Mouse (Mus musculus): ENCODE results near the gene Cryba1. TPM values are rescaled to one million over a fixed set of nuclear protein-coding genes. Genes with fewer than 3 reads are reported as not detected.
A peak's percentile ranks its signal among the peaks of the same experiment; 100 is the strongest.

Gene Cryba1
- polyA plus RNA-seq, 1 experiment = not detected

DNA sequence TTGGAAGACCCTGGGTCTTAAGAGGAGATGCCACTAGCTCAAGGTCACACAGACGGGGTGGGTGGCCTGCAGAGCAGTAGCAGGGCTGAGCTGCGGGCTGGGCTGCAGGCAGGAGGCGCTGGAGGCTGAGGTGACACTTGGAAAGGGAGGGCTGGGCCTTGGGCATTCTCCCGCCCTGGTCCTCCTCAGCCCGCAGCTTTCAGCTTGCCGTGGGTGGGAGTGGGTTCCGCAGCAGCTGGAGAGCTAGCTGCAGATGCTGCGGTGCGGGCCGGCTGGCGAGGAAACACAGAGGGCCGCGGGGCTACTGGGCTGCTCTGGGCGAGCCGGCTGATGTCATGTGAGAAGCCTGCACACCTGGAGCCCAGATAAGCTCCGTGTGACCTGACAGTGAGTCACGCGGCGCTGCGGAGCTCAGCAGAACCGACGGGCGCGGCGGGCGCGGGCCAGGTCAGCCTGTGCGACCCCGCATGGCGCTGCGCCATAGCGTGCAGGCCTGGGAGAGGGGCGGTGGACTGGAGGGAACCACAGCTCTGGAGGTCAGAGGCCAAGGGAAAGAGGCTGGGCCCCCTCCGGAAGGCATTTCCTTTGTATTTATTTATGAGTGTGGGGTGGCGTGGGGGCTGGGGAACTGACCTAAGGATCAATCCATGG is 41.4 kb upstream of the Cryba1 start:
- Histone ChIP-seq H3K27me3 (ENCODE audit: control insufficient read depth, insufficient read depth, insufficient read length) (no peaks in the 10 kb centered on the region), H3K4me3 (no peak overlapping the region), H3K4me2 (ENCODE audit: low read depth) (no peak overlapping the region), H3K79me2 (ENCODE audit: control insufficient read depth, insufficient read depth) (peaks cover 38% of the 10 kb centered on the region), H3K36me3 (ENCODE audit: control insufficient read depth, insufficient read depth) (no peaks in the 10 kb centered on the region), H3ac (ENCODE audit: control insufficient read depth, insufficient read length) (no peak overlapping the region)
- TF ChIP-seq MYOG (IDR thresholded peaks at IDR 0.05; ENCODE audit: control insufficient read depth in 1 of 3, insufficient read depth in 1 of 3, insufficient read length in 2 of 3, low read depth in 2 of 3) (peak in 1 of 3 experiments; percentile 31), CEBPB (IDR thresholded peaks at IDR 0.05; ENCODE audit: insufficient read depth, poor library complexity, severe bottlenecking) (no peak), MYOD1 (IDR thresholded peaks at IDR 0.05; ENCODE audit: control insufficient read depth in 1 of 3, insufficient read length in 2 of 3, low read depth in 2 of 3) (peak in 1 of 3 experiments; percentile 19)

DNA sequence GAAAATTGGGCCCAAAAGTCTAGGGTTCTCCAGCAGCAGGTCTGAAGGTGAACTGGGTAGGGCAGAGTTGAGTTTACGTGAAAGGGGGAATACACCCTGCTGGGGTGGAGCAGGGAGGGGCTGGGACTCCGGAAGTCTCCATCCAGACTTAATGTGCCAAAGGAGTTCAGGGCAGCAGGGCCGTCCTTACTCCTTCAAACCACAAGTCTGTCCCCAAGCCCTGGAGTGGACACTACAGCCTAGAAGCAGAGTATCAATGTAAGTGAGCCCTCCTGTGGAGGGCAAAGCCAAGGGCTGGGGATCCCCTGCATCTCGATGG is 40.3 kb upstream of the Cryba1 start:
- H3K36me3 ChIP-seq (ENCODE audit: control insufficient read depth, insufficient read depth) = no peaks in the 10 kb centered on the region
- H3K4me3 ChIP-seq = no peak overlapping the region
- TF ChIP-seq MYOD1 (IDR thresholded peaks at IDR 0.05; ENCODE audit: control insufficient read depth in 1 of 3, insufficient read length in 2 of 3, low read depth in 2 of 3) (no peak), POLR2AphosphoS2 (IDR thresholded peaks at IDR 0.05; ENCODE audit: insufficient read length, low read depth) (no peak), MYOG (IDR thresholded peaks at IDR 0.05; ENCODE audit: control insufficient read depth in 1 of 3, insufficient read depth in 1 of 3, insufficient read length in 2 of 3, low read depth in 2 of 3) (no peak), SRF (IDR thresholded peaks at IDR 0.05; ENCODE audit: control insufficient read depth, insufficient read length, low read depth) (no peak), CEBPB (IDR thresholded peaks at IDR 0.05; ENCODE audit: insufficient read depth, poor library complexity, severe bottlenecking) (no peak), USF1 (IDR thresholded peaks at IDR 0.05; ENCODE audit: low read depth) (no peak), POLR2A (IDR thresholded peaks at IDR 0.05; ENCODE audit: insufficient read length, low read depth) (no peak), REST (IDR thresholded peaks at IDR 0.05; ENCODE audit: insufficient read depth, insufficient read length) (no peak), E2F4 (IDR thresholded peaks at IDR 0.05; ENCODE audit: insufficient read depth) (no peak), TCF3 (IDR thresholded peaks at IDR 0.05; ENCODE audit: insufficient read length, low read depth) (no peak), TCF12 (IDR thresholded peaks at IDR 0.05; ENCODE audit: insufficient read depth, poor library complexity, severe bottlenecking) (no peak), MAX (IDR thresholded peaks at IDR 0.05; ENCODE audit: low read depth) (no peak)
- H3K4me2 ChIP-seq (ENCODE audit: low read depth) = no peak overlapping the region
- H3K27me3 ChIP-seq (ENCODE audit: control insufficient read depth, insufficient read depth, insufficient read length) = no peaks in the 10 kb centered on the region
- peaks cover 38% of the 10 kb centered on the region for H3K79me2 ChIP-seq (ENCODE audit: control insufficient read depth, insufficient read depth)
- no peak overlapping the region for H3ac ChIP-seq (ENCODE audit: control insufficient read depth, insufficient read length)

DNA sequence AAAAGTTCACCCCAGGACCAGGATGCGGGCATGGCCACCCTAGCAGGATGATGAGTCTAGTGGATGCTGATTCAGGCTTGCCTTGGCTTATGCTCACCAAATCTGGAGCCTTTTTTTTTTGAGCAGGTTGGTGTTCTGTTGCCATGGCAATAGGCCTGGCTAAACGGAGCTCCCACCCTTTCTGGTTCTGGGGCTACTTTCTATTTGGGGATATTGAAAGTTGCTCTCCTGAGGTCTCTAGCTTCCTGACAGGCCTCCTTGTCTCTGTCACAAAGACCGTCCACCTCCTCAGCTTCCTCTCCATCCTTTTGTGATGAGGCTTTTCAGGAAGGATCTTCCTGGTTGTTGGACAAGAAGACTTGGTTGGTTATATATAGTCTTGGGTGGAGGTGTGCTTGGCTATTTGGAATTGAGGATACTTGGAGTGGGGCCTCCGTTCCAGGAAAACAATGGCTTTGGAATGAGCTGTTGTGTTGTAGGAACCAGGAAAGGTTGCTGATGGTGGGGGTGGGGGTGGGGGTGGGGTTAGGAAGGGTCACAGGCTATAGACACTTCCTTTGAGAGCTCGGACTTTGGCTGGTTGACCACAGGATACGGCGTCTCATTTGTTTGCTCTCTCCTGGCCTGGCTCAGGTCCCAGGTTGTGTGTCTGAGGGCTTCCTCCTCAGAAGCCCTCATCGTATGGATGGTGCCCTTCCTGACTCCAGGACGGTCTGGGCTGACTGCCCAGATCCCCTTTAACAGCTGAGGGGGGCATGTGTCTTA is 39.8 kb upstream of the Cryba1 start:
- Histone ChIP-seq H3K79me2 (ENCODE audit: control insufficient read depth, insufficient read depth) (peaks cover 38% of the 10 kb centered on the region), H3K4me3 (no peak overlapping the region), H3K36me3 (ENCODE audit: control insufficient read depth, insufficient read depth) (no peaks in the 10 kb centered on the region)

DNA sequence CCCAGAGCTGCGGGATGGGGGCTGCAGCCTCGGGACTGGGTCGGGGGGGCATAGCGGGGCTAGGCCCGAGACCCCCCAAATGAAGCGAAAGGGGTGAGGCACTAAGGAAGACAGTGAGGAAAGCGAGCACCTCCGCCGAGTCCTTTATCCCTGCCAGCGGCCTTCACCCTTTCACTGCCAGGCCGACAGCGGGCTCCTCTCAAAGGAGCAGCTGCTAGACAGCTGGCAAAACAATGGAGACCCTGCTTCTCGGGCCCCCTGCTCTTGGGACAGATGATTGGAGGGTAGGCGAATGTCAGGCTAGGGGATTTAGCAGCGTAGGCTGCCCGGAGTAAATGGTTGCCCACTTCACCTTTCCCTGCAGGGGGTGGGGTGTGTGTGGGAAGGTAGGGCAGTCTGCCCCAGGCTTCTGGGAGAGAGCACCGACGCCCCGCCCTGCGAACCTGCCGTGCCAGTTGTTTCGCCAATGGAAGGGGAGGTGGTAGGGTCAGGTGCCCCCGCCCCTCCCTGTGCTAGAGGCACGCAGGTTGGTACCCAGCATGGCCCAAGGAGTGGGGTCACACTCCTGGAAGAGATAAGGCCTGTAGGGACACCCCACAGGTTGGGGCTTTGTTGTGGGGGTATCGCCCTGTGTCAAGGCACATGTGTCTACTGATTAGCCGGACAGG is 38.7 kb upstream of the Cryba1 start:
- Histone ChIP-seq H3K4me3 (peak overlapping the region; percentile 39), H3ac (ENCODE audit: control insufficient read depth, insufficient read length) (peak overlapping the region; percentile 83), H3K4me2 (ENCODE audit: low read depth) (peak overlapping the region; percentile 87), H3K27me3 (ENCODE audit: control insufficient read depth, insufficient read depth, insufficient read length) (no peaks in the 10 kb centered on the region), H3K36me3 (ENCODE audit: control insufficient read depth, insufficient read depth) (no peaks in the 10 kb centered on the region), H3K79me2 (ENCODE audit: control insufficient read depth, insufficient read depth) (peaks cover 36% of the 10 kb centered on the region)
- TF ChIP-seq MYOG (IDR thresholded peaks at IDR 0.05; ENCODE audit: control insufficient read depth in 1 of 3, insufficient read depth in 1 of 3, insufficient read length in 2 of 3, low read depth in 2 of 3) = peak in 1 of 3 experiments; percentile 74
- TF ChIP-seq MYOD1 (IDR thresholded peaks at IDR 0.05; ENCODE audit: control insufficient read depth in 1 of 3, insufficient read length in 2 of 3, low read depth in 2 of 3) = peak in 2 of 3 experiments; percentile 64 to 65
- TF ChIP-seq USF1 (IDR thresholded peaks at IDR 0.05; ENCODE audit: low read depth) = no peak

More for the DNA sequence above, 39.8 kb upstream of the Cryba1 start:
- no peak for TF ChIP-seq E2F4 (IDR thresholded peaks at IDR 0.05; ENCODE audit: insufficient read depth)
- TF ChIP-seq POLR2AphosphoS2 (IDR thresholded peaks at IDR 0.05; ENCODE audit: insufficient read length, low read depth) = no peak
- no peak overlapping the region for H3K4me2 ChIP-seq (ENCODE audit: low read depth)
- no peaks in the 10 kb centered on the region for H3K27me3 ChIP-seq (ENCODE audit: control insufficient read depth, insufficient read depth, insufficient read length)
- no peak overlapping the region for H3ac ChIP-seq (ENCODE audit: control insufficient read depth, insufficient read length)

DNA sequence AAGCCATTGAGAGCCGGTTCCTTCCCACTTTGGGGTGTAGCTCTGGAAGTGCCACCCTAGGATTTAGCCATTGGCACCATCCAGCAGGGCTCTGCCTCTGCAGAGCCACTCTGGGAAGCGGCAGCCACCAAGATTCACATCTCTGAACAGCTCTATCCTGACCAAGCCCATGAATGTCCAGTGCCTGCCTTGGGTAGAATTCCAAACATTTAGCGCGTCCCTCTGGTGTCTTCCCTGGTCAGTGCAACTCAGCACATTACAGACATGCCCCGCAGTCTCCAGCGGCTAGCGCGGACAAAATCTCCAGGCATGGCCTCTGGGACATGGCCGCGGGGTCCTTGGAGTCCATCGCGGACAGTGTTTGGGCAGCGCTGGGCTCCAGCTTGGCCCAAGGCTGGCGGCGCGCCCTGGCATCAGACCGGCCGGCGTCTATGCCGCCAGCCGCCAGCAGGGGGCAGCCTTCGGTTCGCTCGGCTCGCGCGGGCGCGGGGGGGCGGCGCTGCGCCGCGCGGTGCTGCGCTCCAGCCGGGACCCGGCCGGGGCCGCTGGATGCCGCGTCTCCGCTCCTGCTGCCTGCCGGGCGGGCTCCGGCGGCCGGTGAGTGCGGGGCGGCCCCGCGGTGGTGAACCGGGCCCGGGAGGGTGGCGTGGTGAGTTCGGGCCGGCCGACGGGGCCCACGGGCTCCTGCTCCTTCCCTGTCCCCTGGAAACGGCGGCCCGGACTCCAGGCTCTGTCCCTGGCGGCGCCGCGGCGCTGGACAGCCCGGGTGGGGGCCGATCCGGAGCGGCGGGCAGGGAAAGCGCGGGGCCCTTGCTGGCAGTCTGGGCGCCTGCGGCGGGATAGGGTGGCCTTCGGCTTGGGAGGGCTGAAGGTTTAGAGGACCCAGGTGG is 37.9 kb upstream of the Cryba1 start, which contains the start of gene Myo18a:
TSS of gene Myo18a (plus strand) at position 464 of the 890 bp plus-strand sequence.
- Histone ChIP-seq H3K4me2 (ENCODE audit: low read depth) (peak within 1 kb of the TSS; percentile 87), H3K79me2 (ENCODE audit: control insufficient read depth, insufficient read depth) (peaks cover 33% of the 10 kb centered on the region), H3K27me3 (ENCODE audit: control insufficient read depth, insufficient read depth, insufficient read length) (no peaks in the 10 kb centered on the region), H3ac (ENCODE audit: control insufficient read depth, insufficient read length) (peak within 1 kb of the TSS; percentile 83), H3K36me3 (ENCODE audit: control insufficient read depth, insufficient read depth) (no peaks in the 10 kb centered on the region), H3K4me3 (peak within 1 kb of the TSS; percentile 39)
- TF ChIP-seq REST (IDR thresholded peaks at IDR 0.05; ENCODE audit: insufficient read depth, insufficient read length) (no peak), POLR2A (IDR thresholded peaks at IDR 0.05; ENCODE audit: insufficient read length, low read depth) (peak; percentile 84), E2F4 (IDR thresholded peaks at IDR 0.05; ENCODE audit: insufficient read depth) (no peak), CEBPB (IDR thresholded peaks at IDR 0.05; ENCODE audit: insufficient read depth, poor library complexity, severe bottlenecking) (no peak), MYOG (IDR thresholded peaks at IDR 0.05; ENCODE audit: control insufficient read depth in 1 of 3, insufficient read depth in 1 of 3, insufficient read length in 2 of 3, low read depth in 2 of 3) (peak in 1 of 3 experiments; percentile 34), MYOD1 (IDR thresholded peaks at IDR 0.05; ENCODE audit: control insufficient read depth in 1 of 3, insufficient read length in 2 of 3, low read depth in 2 of 3) (peak in 1 of 3 experiments; percentile 32), SRF (IDR thresholded peaks at IDR 0.05; ENCODE audit: control insufficient read depth, insufficient read length, low read depth) (no peak), TCF12 (IDR thresholded peaks at IDR 0.05; ENCODE audit: insufficient read depth, poor library complexity, severe bottlenecking) (no peak), POLR2AphosphoS2 (IDR thresholded peaks at IDR 0.05; ENCODE audit: insufficient read length, low read depth) (peak; percentile 47), USF1 (IDR thresholded peaks at IDR 0.05; ENCODE audit: low read depth) (no peak)
